Comparison of ENCODE assay signal across 17 mouse cellular contexts in the genomic region with DNA sequence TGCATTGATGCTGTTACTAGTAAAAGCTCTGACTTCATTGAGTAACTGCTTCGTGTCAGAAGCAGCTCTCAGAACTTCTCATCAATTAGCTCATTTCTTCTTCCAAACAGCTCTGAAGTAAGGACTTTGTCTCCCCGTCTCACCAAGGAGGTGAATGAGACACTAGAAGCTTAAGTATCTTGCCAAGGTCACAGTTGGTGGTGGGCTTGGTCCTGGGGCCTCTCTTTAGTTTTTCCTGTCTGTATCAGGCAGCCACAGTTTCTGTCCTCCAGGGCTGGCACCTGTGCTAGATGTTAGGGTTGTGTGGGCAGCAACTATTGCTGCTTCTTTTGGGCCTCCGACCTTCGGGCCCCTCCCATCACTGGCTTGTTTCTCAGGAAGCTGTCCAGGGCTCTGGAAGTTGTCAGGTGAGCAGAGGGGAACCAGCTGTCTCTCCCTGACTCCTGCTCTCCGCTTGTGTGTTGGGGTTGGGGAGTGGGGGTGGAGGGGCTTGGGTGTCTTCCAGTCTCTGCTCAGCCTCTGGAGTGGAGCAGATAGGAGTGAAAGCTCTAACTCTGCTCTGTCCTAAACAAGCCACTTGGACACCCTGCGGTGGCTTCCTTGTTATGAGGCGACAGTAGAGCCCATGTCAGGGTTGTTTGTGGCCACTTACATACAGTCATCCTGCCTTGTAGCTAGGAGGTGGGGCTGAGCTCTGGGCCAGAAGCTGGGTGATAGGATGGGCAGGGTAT. TPM values are rescaled to one million over a fixed set of nuclear protein-coding genes. Genes with fewer than 3 reads are reported as not detected.
A peak's percentile ranks its signal among the peaks of the same experiment; 100 is the strongest.
DNase-seq lines count a peak whose midpoint lies in the region; ATAC-seq and TF ChIP-seq lines count a peak whose summit lies in the region.
"Had no signal": no experiment of that assay in that cellular context is flagged by ENCODE, and none has a peak within 500 bp of the region (broad histone marks: within the 10 kb centered on the region; RNA-seq: fewer than 3 reads in every experiment).

No protein-coding gene starts in this region.

- H3K9ac ChIP-seq in liver, embryonic 11.5 days (ENCODE audit: low read depth, low read length) = no peak overlapping the region
- peak overlapping the region; percentile 29; the same call in 1 of the 2 replicates for H3K9ac ChIP-seq in intestine, embryonic 16.5 days (ENCODE audit: low read depth, low read length)
- no peak overlapping the region for H3K9ac ChIP-seq in stomach, embryonic 14.5 days (replicated peaks; ENCODE audit: low read depth, low read length)
- H3K9ac ChIP-seq in forebrain, embryonic 14.5 days (ENCODE audit: low read length) = no peak overlapping the region
- H3K9ac ChIP-seq: embryonic facial prominence, embryonic 15.5 days; forebrain, embryonic 15.5 days; liver, embryonic 14.5 days had no signal

- peaks cover 30% of the 10 kb centered on the region for H3K27me3 ChIP-seq in liver, embryonic 11.5 days (replicated peaks; ENCODE audit: control insufficient read depth, insufficient read depth, low read length)
- peaks cover 5% of the 10 kb centered on the region; the same call in 1 of the 2 replicates for H3K27me3 ChIP-seq in intestine, embryonic 16.5 days (replicated peaks; ENCODE audit: control insufficient read depth, insufficient read depth, low read length)
- H3K27me3 ChIP-seq in stomach, embryonic 14.5 days (ENCODE audit: control insufficient read depth, insufficient read depth, low read length) = peaks cover 8% of the 10 kb centered on the region; the same call in 1 of the 2 replicates
- peaks cover 31% of the 10 kb centered on the region for H3K27me3 ChIP-seq in forebrain, embryonic 14.5 days (replicated peaks; ENCODE audit: control insufficient read depth, insufficient read depth, low read length)

- H3K4me1 ChIP-seq in liver, embryonic 11.5 days (replicated peaks; ENCODE audit: control insufficient read depth, insufficient read depth, low read length) = peaks cover 23% of the 10 kb centered on the region
- peaks cover 40% of the 10 kb centered on the region for H3K4me1 ChIP-seq in intestine, embryonic 16.5 days (ENCODE audit: control insufficient read depth, insufficient read depth, low read length)
- peaks cover 54% of the 10 kb centered on the region for H3K4me1 ChIP-seq in stomach, embryonic 14.5 days (ENCODE audit: control insufficient read depth, insufficient read depth, low read length)
- H3K4me1 ChIP-seq in forebrain, embryonic 14.5 days (ENCODE audit: control insufficient read depth, insufficient read depth, low read length) = no peaks in the 10 kb centered on the region

- peak overlapping the region; percentile 31 for H3K4me2 ChIP-seq in liver, embryonic 11.5 days
- peak overlapping the region; percentile 33 for H3K4me2 ChIP-seq in intestine, embryonic 16.5 days (ENCODE audit: low read depth, low read length)
- H3K4me2 ChIP-seq in stomach, embryonic 14.5 days (replicated peaks; ENCODE audit: low read depth, low read length) = 0 out of 2 replicates have a peak overlapping the region, but pooled peaks have one; percentile 15
- H3K4me2 ChIP-seq in forebrain, embryonic 14.5 days (ENCODE audit: low read length) = no peak overlapping the region
- H3K4me2 ChIP-seq: embryonic facial prominence, embryonic 15.5 days; forebrain, embryonic 15.5 days had no signal

- intact Hi-C loops in gastrocnemius, adult 2 months (cut with DNase I) = no loop called here
- intact Hi-C loops in gastrocnemius, postnatal 36 days (cut with DNase I) = no loop called here

- TF ChIP-seq CTCF in gastrocnemius, adult 2 months (IDR thresholded peaks at IDR 0.05) = no peak

- peak overlapping the region; percentile 26; the same call in 1 of the 2 replicates for H3K4me3 ChIP-seq in gastrocnemius, adult 2 months
- H3K4me3 ChIP-seq in liver, embryonic 11.5 days (ENCODE audit: low read depth, low read length) = no peak overlapping the region
- no peak overlapping the region for H3K4me3 ChIP-seq in intestine, embryonic 16.5 days (ENCODE audit: low read length)
- H3K4me3 ChIP-seq in stomach, embryonic 14.5 days (ENCODE audit: low read depth, low read length) = no peak overlapping the region
- H3K4me3 ChIP-seq in forebrain, embryonic 14.5 days (ENCODE audit: low read depth, low read length) = no peak overlapping the region
- H3K4me3 ChIP-seq: embryonic facial prominence, embryonic 15.5 days; forebrain, embryonic 15.5 days; hindbrain, embryonic 10.5 days had no signal

- WGBS in liver, embryonic 11.5 days = 32% methylated on average over 7 of the region's 7 CpGs
- WGBS in intestine, embryonic 16.5 days = 37% methylated on average over 7 of the region's 7 CpGs
- WGBS in stomach, embryonic 14.5 days = 27% methylated on average over 7 of the region's 7 CpGs
- WGBS in forebrain, embryonic 14.5 days = 48% methylated on average over 7 of the region's 7 CpGs

- H3K9me3 ChIP-seq in liver, embryonic 11.5 days (ENCODE audit: control insufficient read depth, low read length) = no peaks in the 10 kb centered on the region
- H3K9me3 ChIP-seq in intestine, embryonic 16.5 days (ENCODE audit: control insufficient read depth, low read length) = no peaks in the 10 kb centered on the region
- H3K9me3 ChIP-seq in stomach, embryonic 14.5 days (ENCODE audit: control insufficient read depth, low read depth, low read length) = no peaks in the 10 kb centered on the region
- H3K9me3 ChIP-seq in forebrain, embryonic 14.5 days (replicated peaks; ENCODE audit: control insufficient read depth, low read length) = no peaks in the 10 kb centered on the region
- H3K9me3 ChIP-seq: embryonic facial prominence, embryonic 15.5 days; forebrain, embryonic 15.5 days; hindbrain, embryonic 10.5 days had no signal

- DNase-seq in gastrocnemius, adult 2 months = peak; percentile 8
- no peak for DNase-seq in gastrocnemius, postnatal 36 days
- DNase-seq in liver, embryonic 11.5 days (ENCODE audit: low spot score) = no peak
- no peak for DNase-seq in liver
- DNase-seq in left cerebral cortex, adult 8-10 months (ENCODE audit: low spot score in 2 of 2) = no peak
- DNase-seq in forebrain, embryonic 14.5 days (ENCODE audit: low spot score) = no peak
- DNase-seq: adrenal gland, adult 2 months; cerebellum, adult 2 months; gastrocnemius, postnatal 14 days; kidney, adult 11 months; retina, postnatal 1 day had no signal

- H3K36me3 ChIP-seq in liver, embryonic 11.5 days (ENCODE audit: control insufficient read depth, insufficient read depth, low read length) = no peaks in the 10 kb centered on the region
- H3K36me3 ChIP-seq in intestine, embryonic 16.5 days (ENCODE audit: control insufficient read depth, insufficient read depth, low read length) = no peaks in the 10 kb centered on the region
- H3K36me3 ChIP-seq in stomach, embryonic 14.5 days (ENCODE audit: control insufficient read depth, insufficient read depth, low read length) = no peaks in the 10 kb centered on the region
- no peaks in the 10 kb centered on the region for H3K36me3 ChIP-seq in forebrain, embryonic 14.5 days (ENCODE audit: control insufficient read depth, insufficient read depth, low read length)
- H3K36me3 ChIP-seq: embryonic facial prominence, embryonic 15.5 days; forebrain, embryonic 15.5 days; hindbrain, embryonic 10.5 days had no signal

- 0 out of 2 replicates have a peak overlapping the region, but pooled peaks have one; percentile 24 for H3K27ac ChIP-seq in gastrocnemius, adult 2 months
- H3K27ac ChIP-seq in liver, embryonic 11.5 days (ENCODE audit: low read depth, low read length) = no peak overlapping the region
- H3K27ac ChIP-seq in intestine, embryonic 16.5 days (ENCODE audit: low read length) = peak overlapping the region; percentile 77
- H3K27ac ChIP-seq in stomach, embryonic 14.5 days (ENCODE audit: low read length) = peak overlapping the region; percentile 80
- no peak overlapping the region for H3K27ac ChIP-seq in forebrain, embryonic 14.5 days (ENCODE audit: low read depth, low read length)
- H3K27ac ChIP-seq: embryonic facial prominence, embryonic 15.5 days; forebrain, embryonic 15.5 days; hindbrain, embryonic 10.5 days; liver, embryonic 14.5 days had no signal

- ATAC-seq in liver, embryonic 11.5 days (replicated peaks; ENCODE audit: low FRiP score) = no peak
- peak; percentile 47 for ATAC-seq in intestine, embryonic 16.5 days
- ATAC-seq in stomach, embryonic 14.5 days (ENCODE audit: insufficient number of reproducible peaks, insufficient read depth, low FRiP score, low read depth) = peak; percentile 38; the same call in 1 of the 2 replicates
- ATAC-seq in forebrain, embryonic 14.5 days = no peak
- ATAC-seq: forebrain, embryonic 15.5 days had no signal

RNA-seq across cellular contexts. Expression of a gene that starts 2.3 kb away (rescaled TPM):
- total RNA-seq in gastrocnemius, adult 2 months (2021) = 1 to 10 TPM; 5.1 to 6.2 TPM
- total RNA-seq in gastrocnemius, postnatal 36 days (2021) = 1 to 10 TPM; 6.4 to 7.6 TPM
- polyA plus RNA-seq in liver, embryonic 11.5 days (2014; fragmentation: Nextera tagmentation; extraction: Ambion mirVana) = 23.5 and 25.9 TPM in 2 replicates
- polyA plus RNA-seq in intestine, embryonic 16.5 days (2015; fragmentation: Nextera tagmentation; extraction: Ambion mirVana) = 28.1 and 28.8 TPM in 2 replicates
- 16.2 and 17.3 TPM in 2 replicates for polyA plus RNA-seq in stomach, embryonic 14.5 days (2014; fragmentation: Nextera tagmentation; extraction: Ambion mirVana)
- total RNA-seq in left cerebral cortex, adult 8-10 months (2022) = 1 to 10 TPM; 6.5 to 8.0 (median 7.1) TPM
- polyA plus RNA-seq in forebrain, embryonic 14.5 days (2014; fragmentation: Nextera tagmentation; extraction: Ambion mirVana) = 0.43 and 0.74 TPM in 2 replicates

RNA-seq across cellular contexts. Expression of a gene that starts 35.7 kb away (rescaled TPM):
- under 1 TPM; 0.15 to 0.56 TPM for total RNA-seq in gastrocnemius, adult 2 months (2021)
- total RNA-seq in gastrocnemius, postnatal 36 days (2021) = under 1 TPM; 0.20 to 0.32 TPM
- polyA plus RNA-seq in liver, embryonic 11.5 days (2014; fragmentation: Nextera tagmentation; extraction: Ambion mirVana) = 17.6 and 18.8 TPM in 2 replicates
- 15.7 and 16.5 TPM in 2 replicates for polyA plus RNA-seq in intestine, embryonic 16.5 days (2015; fragmentation: Nextera tagmentation; extraction: Ambion mirVana)
- 2.2 and 8.0 TPM in 2 replicates for polyA plus RNA-seq in stomach, embryonic 14.5 days (2014; fragmentation: Nextera tagmentation; extraction: Ambion mirVana)
- total RNA-seq in left cerebral cortex, adult 8-10 months (2022) = under 1 TPM; 0.21 to 0.89 (median 0.41) TPM
- polyA plus RNA-seq in forebrain, embryonic 14.5 days (2014; fragmentation: Nextera tagmentation; extraction: Ambion mirVana) = 0.53 and 0.57 TPM in 2 replicates

RNA-seq across cellular contexts. Expression of a gene that starts 55.6 kb away (rescaled TPM):
- under 1 TPM; 0.43 to 0.89 TPM for total RNA-seq in gastrocnemius, adult 2 months (2021)
- 1 to 10 TPM in 1 of 2 experiments, under 1 TPM in 1; 0.71 to 1.2 TPM for total RNA-seq in gastrocnemius, postnatal 36 days (2021)
- 2.6 and 3.0 TPM in 2 replicates for polyA plus RNA-seq in liver, embryonic 11.5 days (2014; fragmentation: Nextera tagmentation; extraction: Ambion mirVana)
- 8.1 and 8.9 TPM in 2 replicates for polyA plus RNA-seq in intestine, embryonic 16.5 days (2015; fragmentation: Nextera tagmentation; extraction: Ambion mirVana)
- 4.3 and 5.0 TPM in 2 replicates for polyA plus RNA-seq in stomach, embryonic 14.5 days (2014; fragmentation: Nextera tagmentation; extraction: Ambion mirVana)
- total RNA-seq in left cerebral cortex, adult 8-10 months (2022) = 100 to 1,000 TPM; 107 to 111 (median 108) TPM
- 8.0 and 10.8 TPM in 2 replicates for polyA plus RNA-seq in forebrain, embryonic 14.5 days (2014; fragmentation: Nextera tagmentation; extraction: Ambion mirVana)

Comparison
In these comparisons a context has a peak if more than half of its experiments do, and no peak if none do; other contexts are left out.
1. H3K27ac ChIP-seq: peak in gastrocnemius, adult 2 months (single experiment), intestine, embryonic 16.5 days (single experiment) and stomach, embryonic 14.5 days (single experiment); none in liver, embryonic 11.5 days (single experiment) and forebrain, embryonic 14.5 days (single experiment).
2. ATAC-seq: peak in intestine, embryonic 16.5 days (single experiment) and stomach, embryonic 14.5 days (single experiment); none in liver, embryonic 11.5 days (single experiment) and forebrain, embryonic 14.5 days (single experiment).